Mouse (Mus musculus): ENCODE results near the gene U2af1.
A peak's percentile ranks its signal among the peaks of the same experiment; 100 is the strongest.
"Not testable (repeated sequence)": the region's sequence is repeated elsewhere in the genome, so short reads cannot be mapped to it uniquely, and the experiment has no call there.

Gene U2af1

DNA sequence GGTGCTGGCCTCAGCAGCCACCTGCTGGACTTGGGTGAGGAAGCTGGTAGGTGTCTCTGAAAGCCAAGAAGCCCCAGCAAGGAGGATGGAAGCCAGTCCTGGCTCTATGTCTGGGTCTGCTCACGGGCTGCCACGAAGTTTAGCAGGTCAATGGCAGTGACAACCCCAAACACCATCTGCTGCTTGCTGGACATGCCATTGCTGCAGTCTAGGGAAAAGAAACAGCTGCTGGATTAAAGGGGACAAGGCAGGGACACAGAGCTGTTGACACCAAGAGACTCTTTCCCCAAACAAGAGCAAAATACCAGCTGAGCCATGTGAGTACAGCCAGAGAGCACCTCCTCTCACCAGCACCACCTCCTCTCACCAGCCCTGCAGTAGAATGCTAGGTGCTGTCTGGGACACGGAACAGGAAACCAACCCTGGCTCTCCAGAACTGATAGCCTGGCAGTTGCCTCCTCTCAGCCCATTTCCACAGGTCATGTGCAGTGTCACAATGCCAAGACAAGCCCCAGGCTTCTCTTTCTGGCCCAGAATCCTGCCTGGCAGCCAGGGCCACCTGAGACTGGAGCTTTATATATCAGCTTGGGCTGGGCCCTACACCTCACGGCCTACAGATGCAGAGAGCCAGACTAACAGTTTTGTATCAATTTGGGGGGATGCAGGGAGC, 45.5 kb downstream of the U2af1 start:
- no peak for DNase-seq (ENCODE audit: low read depth, low spot score)

DNA sequence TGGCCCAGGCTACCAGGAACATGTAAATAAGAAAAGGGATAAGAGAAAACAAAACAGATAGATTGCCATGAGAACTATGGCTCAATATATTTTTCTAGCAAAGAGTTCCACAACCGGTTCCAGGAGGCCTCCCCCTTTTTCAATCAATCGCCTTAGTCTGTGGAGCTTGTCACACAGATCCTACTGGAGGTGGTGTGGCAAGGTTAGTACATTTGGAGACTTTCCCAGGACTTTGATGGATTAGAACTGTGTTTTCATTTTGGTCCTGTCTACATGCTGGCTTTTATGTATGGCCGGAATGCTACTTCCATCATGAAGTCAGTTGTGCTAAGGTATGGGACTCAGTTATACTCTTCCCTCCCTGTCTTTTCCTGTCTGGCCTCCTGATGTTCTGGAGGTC, 48.8 kb downstream of the U2af1 start:
- DNase-seq (ENCODE audit: low read depth, low spot score) = no peak

DNA sequence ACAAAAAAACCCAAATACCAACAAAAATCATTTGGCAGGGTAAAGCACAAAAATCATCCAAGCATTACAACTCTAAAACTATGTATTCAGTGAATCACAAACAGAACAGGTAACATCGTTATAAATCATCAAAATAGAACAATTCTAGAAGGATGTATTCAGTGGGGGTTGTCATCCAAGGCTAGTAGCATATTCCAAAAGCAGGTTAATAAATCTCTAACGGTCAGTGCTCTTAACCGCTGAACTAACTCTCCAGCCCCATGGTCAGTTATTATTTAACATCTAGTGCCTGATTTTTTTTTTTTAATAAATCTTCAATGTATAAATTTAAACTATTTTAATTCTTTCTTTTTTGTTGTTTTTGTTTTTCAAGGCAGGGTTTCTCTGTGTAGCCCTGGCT, 49.5 kb downstream of the U2af1 start:
- not testable (repeated sequence) for DNase-seq (ENCODE audit: low read depth, low spot score)

DNA sequence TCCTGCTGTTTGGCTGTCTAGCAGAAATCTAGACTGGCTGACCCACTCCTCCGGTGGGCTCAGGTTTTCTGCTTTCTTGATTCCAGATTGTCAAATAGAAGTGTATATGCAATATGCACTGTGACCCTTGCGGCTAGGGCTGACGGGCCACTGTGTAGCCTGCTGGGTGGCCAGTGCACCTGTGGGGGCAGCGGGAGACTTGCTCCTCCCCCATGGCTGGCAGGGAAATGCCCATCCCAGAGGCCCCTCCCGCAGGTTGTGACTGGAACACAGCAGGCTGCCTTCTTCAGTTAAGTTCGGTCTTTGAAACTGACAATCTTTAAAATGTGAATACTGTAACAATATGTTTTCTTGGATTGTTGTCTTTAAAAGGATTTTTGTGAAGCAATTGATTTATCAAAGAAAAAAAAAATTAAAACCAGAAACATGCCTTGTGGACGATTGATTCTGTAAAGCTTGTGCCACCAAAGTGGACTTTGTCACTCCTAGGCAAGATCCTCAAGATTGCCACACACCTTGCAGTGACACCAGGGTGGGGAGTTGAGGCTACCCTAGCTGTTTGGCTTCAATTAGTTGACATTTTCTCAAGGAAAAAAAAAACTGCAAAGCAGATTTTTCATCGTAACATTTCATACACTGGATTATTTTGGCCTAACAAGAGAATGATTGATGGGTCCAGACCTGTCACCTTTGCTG, 51.3 kb downstream of the U2af1 start:
- no peak for DNase-seq (ENCODE audit: low read depth, low spot score)

DNA sequence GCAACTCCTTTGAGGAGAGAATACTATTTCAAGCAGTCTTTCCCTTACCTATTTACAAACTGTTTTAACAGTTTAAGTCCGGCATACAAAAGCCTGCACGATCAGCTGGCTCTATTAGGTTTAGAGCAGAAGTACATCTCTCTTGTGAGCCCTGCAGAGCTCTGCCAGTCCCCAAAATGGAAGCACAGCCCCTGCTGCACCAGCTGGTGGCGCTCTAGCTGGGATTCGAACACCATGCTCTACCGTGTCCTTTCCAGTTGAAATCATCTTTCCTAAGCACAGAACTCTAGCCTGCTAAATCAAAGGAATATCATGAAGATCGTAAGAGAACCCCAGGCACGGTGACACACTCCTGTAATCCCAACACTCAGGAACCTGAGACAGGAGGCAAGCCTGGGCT, 52.3 kb downstream of the U2af1 start:
- peak; percentile 57 for DNase-seq (ENCODE audit: low read depth, low spot score)

DNA sequence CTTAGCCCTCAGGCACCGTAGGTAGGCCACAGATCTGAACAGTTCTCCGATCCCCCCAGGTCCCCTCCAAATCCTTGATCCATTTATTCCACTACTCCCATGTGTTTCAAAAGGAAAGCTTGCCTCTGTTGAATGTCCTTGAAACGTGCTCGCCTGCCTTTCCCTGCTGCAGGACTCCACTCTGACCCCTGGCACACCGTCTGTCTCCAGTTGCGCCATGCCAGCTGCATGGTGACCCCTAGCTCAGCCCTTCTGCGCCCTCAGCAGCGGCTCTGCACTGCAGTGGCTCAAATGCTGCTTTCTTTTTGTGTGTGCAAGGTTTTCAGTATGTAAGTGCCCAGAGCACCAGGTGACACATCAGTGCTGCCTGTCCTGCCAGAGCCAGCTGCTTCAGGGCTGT, 60.1 kb downstream of the U2af1 start:
- DNase-seq (ENCODE audit: low read depth, low spot score) = no peak

DNA sequence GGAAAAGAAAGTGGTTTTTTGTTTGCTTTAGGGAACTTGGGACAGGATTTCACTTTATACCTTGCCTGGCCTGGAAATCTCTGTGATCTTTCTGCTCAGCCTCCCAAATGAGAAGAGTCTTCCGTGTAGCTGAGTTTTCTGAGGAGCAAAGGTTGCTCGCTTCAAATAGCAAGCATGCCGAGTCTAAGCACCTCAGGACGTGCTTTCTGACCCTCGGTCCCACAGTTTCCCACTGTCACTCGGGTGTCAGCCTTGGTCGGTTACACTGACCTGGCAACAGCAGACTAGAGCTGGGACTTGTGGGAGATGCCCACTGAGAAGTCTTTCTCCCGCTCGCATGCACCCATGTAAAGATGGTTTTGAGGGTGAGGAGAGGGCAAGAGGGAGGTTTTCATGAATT, 60.7 kb downstream of the U2af1 start:
- no peak for DNase-seq (ENCODE audit: low read depth, low spot score)
